Mouse (Mus musculus) adrenal gland, postnatal 0 days (tissue): Measurements from ENCODE around the gene Gmnn. TPM values are rescaled to one million over a fixed set of nuclear protein-coding genes. Genes with fewer than 3 reads are reported as not detected.

ENCODE experiments used
- polyA plus RNA-seq: library from polyadenylated mRNA; unstranded; fragments of >200 nt; fragmentation: Nextera tagmentation; extraction: Ambion mirVana; gene quantifications from 2 replicates; pipeline ENCODE4 v1.2.1, GENCODE M21; 2015

Gene Gmnn
- 78.2 and 81.2 TPM in 2 replicates for polyA plus RNA-seq

GRCm38 (mm10) chr13:24761403-24762227, at the start of gene Gmnn:
Gene Gmnn (minus strand): TSS chr13:24761923.

GRCm38 (mm10) chr13:24801308-24801921, 39.7 kb upstream of the Gmnn start, which contains the start of gene BC005537:
Gene BC005537 (plus strand): TSS chr13:24801657.

GRCm38 (mm10) chr13:24741028-24741427, 20.7 kb downstream of the Gmnn start, which contains the start of gene Armh2:
Gene Armh2 (plus strand): TSS chr13:24741232.

Other genes starting within 250 kb of the Gmnn start
- gene Ripor2, start 179.7 kb downstream of the Gmnn start, polyA plus RNA-seq = 2.9 and 4.2 TPM in 2 replicates
- not detected in 2 replicates for gene Armh2, start 20.7 kb downstream of the Gmnn start, polyA plus RNA-seq
- gene BC005537, start 39.7 kb upstream of the Gmnn start, polyA plus RNA-seq = 14.3 and 17.0 TPM in 2 replicates
- gene Acot13, start 69.6 kb upstream of the Gmnn start, polyA plus RNA-seq = 144 and 155 TPM in 2 replicates
- gene Tdp2, start 69.8 kb upstream of the Gmnn start, polyA plus RNA-seq = 34.5 and 49.6 TPM in 2 replicates
- gene D130043K22Rik, start 83.2 kb upstream of the Gmnn start, polyA plus RNA-seq = 0.40 and 1.8 TPM in 2 replicates
- 3.4 and 5.6 TPM in 2 replicates for gene Aldh5a1, start 175.7 kb upstream of the Gmnn start, polyA plus RNA-seq
- gene Gpld1, start 181.2 kb upstream of the Gmnn start, polyA plus RNA-seq = 1.3 and 1.6 TPM in 2 replicates